Comparison of ENCODE assay signal across 9 mouse cellular contexts in the genomic region with DNA sequence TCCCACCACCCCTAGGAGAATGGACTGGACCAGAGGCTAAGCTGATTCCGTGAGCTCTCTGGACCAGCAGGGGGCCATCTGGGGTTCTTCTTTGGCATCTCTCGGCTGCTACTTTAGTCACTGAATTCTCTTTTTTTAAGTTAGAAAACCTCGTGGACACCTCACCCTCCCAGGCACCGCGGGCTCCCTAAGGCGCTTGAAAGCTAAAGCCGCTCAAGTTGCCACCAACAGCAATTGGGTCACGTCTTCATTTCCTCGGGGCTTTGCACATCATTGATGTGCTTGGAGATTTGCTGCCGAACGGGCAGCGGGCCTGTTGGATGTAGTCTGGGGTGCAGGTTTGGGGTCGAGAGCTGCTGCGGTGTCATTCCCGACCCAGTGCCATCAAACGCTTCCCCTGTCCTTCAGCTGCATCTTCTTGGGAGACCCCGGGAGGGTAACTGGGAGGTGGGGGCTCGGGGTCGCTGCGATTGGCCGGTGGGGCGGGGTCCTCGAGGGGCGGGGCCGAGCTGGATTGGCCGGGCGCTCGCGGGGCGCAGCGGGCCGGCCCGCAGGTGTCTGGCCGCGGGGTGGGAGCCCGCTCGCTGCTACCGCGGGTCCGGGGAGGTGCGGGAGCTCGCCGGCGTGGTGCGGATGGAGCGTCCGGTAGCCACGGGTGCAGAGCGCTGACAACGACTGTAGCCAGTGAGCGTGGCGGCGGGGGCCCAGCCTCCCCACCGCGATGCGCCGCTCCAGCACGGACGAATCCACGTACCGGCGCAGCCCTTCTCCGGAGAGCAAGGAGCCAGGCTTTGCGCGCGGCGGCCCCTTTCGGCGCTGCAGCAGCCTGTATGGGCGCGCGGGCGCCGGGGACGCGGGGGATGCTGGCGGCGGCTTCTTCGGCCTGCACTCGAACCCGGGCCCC. TPM values are rescaled to one million over a fixed set of nuclear protein-coding genes. Genes with fewer than 3 reads are reported as not detected.
DNase-seq lines count a peak whose midpoint lies in the region; ATAC-seq and TF ChIP-seq lines count a peak whose summit lies in the region.
"Had no signal": no experiment of that assay in that cellular context is flagged by ENCODE, and none has a peak within 500 bp of the region (broad histone marks: within the 10 kb centered on the region; RNA-seq: fewer than 3 reads in every experiment).

No protein-coding gene starts in this region.

- peak overlapping the region; percentile 94 for H3K4me2 ChIP-seq in forebrain, postnatal 0 days (ENCODE audit: low read depth)
- peak overlapping the region; percentile 98 for H3K4me2 ChIP-seq in lung, embryonic 14.5 days

- peak overlapping the region; percentile 72 for H3K9ac ChIP-seq in forebrain, postnatal 0 days
- H3K9ac ChIP-seq in lung, embryonic 14.5 days = peak overlapping the region; percentile 51

- TF ChIP-seq CTCF in testis, adult 2 months (IDR thresholded peaks at IDR 0.05; ENCODE audit: control insufficient read depth, insufficient read depth, insufficient replicate concordance, low read depth, low read length) = peak; percentile 22; the same call in 1 of the 2 replicates
- TF ChIP-seq CTCF in forebrain, postnatal 0 days (IDR thresholded peaks at IDR 0.05; ENCODE audit: low read depth) = peak; percentile 40
- TF ChIP-seq CTCF in lung, embryonic 14.5 days (IDR thresholded peaks at IDR 0.05; ENCODE audit: low read depth) = peak; percentile 65
- no peak for TF ChIP-seq CTCF in olfactory bulb, adult 2 months (IDR thresholded peaks at IDR 0.05; ENCODE audit: insufficient read depth, low read depth, low read length)

- peaks cover 20% of the 10 kb centered on the region for H3K4me1 ChIP-seq in testis, adult 2 months (ENCODE audit: control insufficient read depth, insufficient read depth, low read length)
- 0 out of 2 replicates have a peak, but pooled peaks cover 4% of the 10 kb centered on the region for H3K4me1 ChIP-seq in forebrain, postnatal 0 days (ENCODE audit: insufficient read depth)
- H3K4me1 ChIP-seq in lung, embryonic 14.5 days (ENCODE audit: insufficient read depth) = peaks cover 29% of the 10 kb centered on the region
- H3K4me1 ChIP-seq in olfactory bulb, adult 2 months (ENCODE audit: control insufficient read depth, insufficient read depth, low read length) = peaks cover 20% of the 10 kb centered on the region

- no peak for DNase-seq in testis, postnatal 14 days (ENCODE audit: low spot score)
- peak; percentile 85 for DNase-seq in cerebellum, adult 9-10 months
- peak; percentile 65 for DNase-seq in forebrain, postnatal 0 days
- DNase-seq in kidney, adult 9 months = peak; percentile 57
- DNase-seq in lung, embryonic 14.5 days = peak; percentile 81
- DNase-seq in MN1 (ENCODE audit: low spot score) = no peak

- H3K4me3 ChIP-seq in testis, adult 2 months (ENCODE audit: control insufficient read depth, low read depth, low read length) = peak overlapping the region; percentile 62
- H3K4me3 ChIP-seq in forebrain, postnatal 0 days (ENCODE audit: low read depth, low read length) = peak overlapping the region; percentile 60
- H3K4me3 ChIP-seq in lung, embryonic 14.5 days (ENCODE audit: low read depth, low read length) = peak overlapping the region; percentile 55
- H3K4me3 ChIP-seq in olfactory bulb, adult 2 months (ENCODE audit: insufficient read depth, low read depth, low read length) = peak overlapping the region; percentile 56

- no peak overlapping the region for H3K27ac ChIP-seq in testis, adult 2 months (ENCODE audit: control insufficient read depth, insufficient read depth, low read depth, low read length)
- peak overlapping the region; percentile 59 for H3K27ac ChIP-seq in forebrain, postnatal 0 days (ENCODE audit: low read depth, low read length)
- H3K27ac ChIP-seq in lung, embryonic 14.5 days (ENCODE audit: low read depth) = no peak overlapping the region
- H3K27ac ChIP-seq in olfactory bulb, adult 2 months (ENCODE audit: insufficient read depth, low read depth, low read length) = no peak overlapping the region

- H3K9me3 ChIP-seq in forebrain, postnatal 0 days (ENCODE audit: low read length) = no peaks in the 10 kb centered on the region
- H3K9me3 ChIP-seq in lung, embryonic 14.5 days (ENCODE audit: low read depth, low read length) = no peaks in the 10 kb centered on the region

- no peaks in the 10 kb centered on the region for H3K36me3 ChIP-seq in testis, adult 2 months (ENCODE audit: control insufficient read depth, insufficient read depth, low read length)
- no peaks in the 10 kb centered on the region for H3K36me3 ChIP-seq in forebrain, postnatal 0 days (ENCODE audit: insufficient read depth)
- peaks cover 13% of the 10 kb centered on the region; the same call in 1 of the 2 replicates for H3K36me3 ChIP-seq in lung, embryonic 14.5 days (ENCODE audit: insufficient read depth)

- TF ChIP-seq POLR2A in testis, adult 2 months (IDR thresholded peaks at IDR 0.05; ENCODE audit: control insufficient read depth, low read depth, low read length) = 0 out of 2 replicates have a peak, but pooled peaks have one; percentile 15
- TF ChIP-seq POLR2A in olfactory bulb, adult 2 months (IDR thresholded peaks at IDR 0.05; ENCODE audit: insufficient read depth, low read depth, low read length) = no peak

- peak; percentile 65 for ATAC-seq in forebrain, postnatal 0 days
- 0 out of 2 replicates have a peak, but pooled peaks have one; percentile 12 for ATAC-seq in lung, embryonic 14.5 days (ENCODE audit: insufficient read depth)

- WGBS in forebrain, postnatal 0 days = 1% methylated on average over 66 of the region's 81 CpGs
- WGBS in lung, embryonic 14.5 days = under 1% methylated on average over 81 of the region's 81 CpGs
- 2% methylated on average over 81 of the region's 81 CpGs for WGBS in olfactory bulb, adult 2 months

- no peaks in the 10 kb centered on the region for H3K27me3 ChIP-seq in testis, adult 2 months (ENCODE audit: control insufficient read depth, insufficient read depth, low read length)
- no peaks in the 10 kb centered on the region; the same call in 1 of the 2 replicates for H3K27me3 ChIP-seq in forebrain, postnatal 0 days (ENCODE audit: insufficient read depth, low read length)
- peaks cover 10% of the 10 kb centered on the region; the same call in 1 of the 2 replicates for H3K27me3 ChIP-seq in lung, embryonic 14.5 days (ENCODE audit: insufficient read depth, low read length)

RNA-seq across cellular contexts. Expression of gene Tspan4, which starts 6.7 kb away (rescaled TPM):
- 14.6 and 15.5 TPM in 2 replicates for polyA plus RNA-seq in testis, adult 2 months (2012; rRNA removed)
- total RNA-seq in forebrain, postnatal 0 days (2014; rRNA removed) = 52.5 and 79.6 TPM in 2 replicates
- polyA plus RNA-seq in forebrain, postnatal 0 days (2015; fragmentation: Nextera tagmentation; extraction: Ambion mirVana) = 54.9 and 57.9 TPM in 2 replicates
- polyA plus RNA-seq in lung, embryonic 14.5 days (2014; fragmentation: Nextera tagmentation; extraction: Ambion mirVana) = 95.5 and 100.0 TPM in 2 replicates
- not detected in 2 replicates for polyA plus RNA-seq in olfactory bulb, adult 2 months (2012; ENCODE audit: insufficient read depth, insufficient read length, low replicate concordance, missing spikeins)
- total RNA-seq: neutrophil, adult 5-6 weeks had no signal

RNA-seq across cellular contexts. Expression of gene Polr2l, which starts 6.8 kb away (rescaled TPM):
- 20.8 and 21.1 TPM in 2 replicates for polyA plus RNA-seq in testis, adult 2 months (2012; rRNA removed)
- 21.1 and 24.6 TPM in 2 replicates for total RNA-seq in forebrain, postnatal 0 days (2014; rRNA removed)
- polyA plus RNA-seq in forebrain, postnatal 0 days (2015; fragmentation: Nextera tagmentation; extraction: Ambion mirVana) = 73.2 and 74.8 TPM in 2 replicates
- polyA plus RNA-seq in lung, embryonic 14.5 days (2014; fragmentation: Nextera tagmentation; extraction: Ambion mirVana) = 71.2 and 74.3 TPM in 2 replicates
- polyA plus RNA-seq in olfactory bulb, adult 2 months (2012; ENCODE audit: insufficient read depth, insufficient read length, low replicate concordance, missing spikeins) = not detected in 2 replicates

RNA-seq across cellular contexts. Expression of gene Cd151, which starts 14.6 kb away (rescaled TPM):
- 102 and 104 TPM in 2 replicates for polyA plus RNA-seq in testis, adult 2 months (2012; rRNA removed)
- total RNA-seq in forebrain, postnatal 0 days (2014; rRNA removed) = 55.8 and 62.4 TPM in 2 replicates
- 12.4 and 18.7 TPM in 2 replicates for polyA plus RNA-seq in forebrain, postnatal 0 days (2015; fragmentation: Nextera tagmentation; extraction: Ambion mirVana)
- 69.8 and 79.1 TPM in 2 replicates for polyA plus RNA-seq in lung, embryonic 14.5 days (2014; fragmentation: Nextera tagmentation; extraction: Ambion mirVana)
- not detected in 2 replicates for polyA plus RNA-seq in olfactory bulb, adult 2 months (2012; ENCODE audit: insufficient read depth, insufficient read length, low replicate concordance, missing spikeins)

RNA-seq across cellular contexts. Expression of gene Cracr2b, which starts 20.9 kb away (rescaled TPM):
- polyA plus RNA-seq in testis, adult 2 months (2012; rRNA removed) = 2.1 and 2.4 TPM in 2 replicates
- 4.5 and 7.2 TPM in 2 replicates for total RNA-seq in forebrain, postnatal 0 days (2014; rRNA removed)
- 5.2 and 6.7 TPM in 2 replicates for polyA plus RNA-seq in forebrain, postnatal 0 days (2015; fragmentation: Nextera tagmentation; extraction: Ambion mirVana)
- 15.1 and 18.9 TPM in 2 replicates for polyA plus RNA-seq in lung, embryonic 14.5 days (2014; fragmentation: Nextera tagmentation; extraction: Ambion mirVana)
- polyA plus RNA-seq in olfactory bulb, adult 2 months (2012; ENCODE audit: insufficient read depth, insufficient read length, low replicate concordance, missing spikeins) = not detected in 2 replicates

RNA-seq across cellular contexts. Expression of gene Pnpla2, which starts 26.8 kb away (rescaled TPM):
- 379 and 436 TPM in 2 replicates for polyA plus RNA-seq in testis, adult 2 months (2012; rRNA removed)
- total RNA-seq in forebrain, postnatal 0 days (2014; rRNA removed) = 6.2 and 7.7 TPM in 2 replicates
- polyA plus RNA-seq in forebrain, postnatal 0 days (2015; fragmentation: Nextera tagmentation; extraction: Ambion mirVana) = 18.3 and 22.4 TPM in 2 replicates
- polyA plus RNA-seq in lung, embryonic 14.5 days (2014; fragmentation: Nextera tagmentation; extraction: Ambion mirVana) = 26.1 and 26.3 TPM in 2 replicates
- not detected in 2 replicates for polyA plus RNA-seq in olfactory bulb, adult 2 months (2012; ENCODE audit: insufficient read depth, insufficient read length, low replicate concordance, missing spikeins)

Comparison
In these comparisons a context has a peak if more than half of its experiments do, and no peak if none do; other contexts are left out.
1. DNase-seq: peak in cerebellum, adult 9-10 months (single experiment), forebrain, postnatal 0 days (single experiment), kidney, adult 9 months (single experiment) and lung, embryonic 14.5 days (single experiment); none in testis, postnatal 14 days (single experiment) and MN1 (single experiment).
2. RNA of gene Tspan4, which starts 6.7 kb away (polyA plus RNA-seq): 95.5 to 100.0 TPM in lung, embryonic 14.5 days, 54.9 to 57.9 TPM in forebrain, postnatal 0 days and 14.6 to 15.5 TPM in testis, adult 2 months; not detected in olfactory bulb, adult 2 months; every median in the first group is over 10 times any median in the second.
3. RNA of gene Polr2l, which starts 6.8 kb away (polyA plus RNA-seq): 71.2 to 74.3 TPM in lung, embryonic 14.5 days, 73.2 to 74.8 TPM in forebrain, postnatal 0 days and 20.8 to 21.1 TPM in testis, adult 2 months; not detected in olfactory bulb, adult 2 months; every median in the first group is over 10 times any median in the second.
4. Peak in every context shown above with its lines, with median percentiles within 50 percentile points of each other: H3K4me3 ChIP-seq.